Mouse (Mus musculus) embryonic stem cell, embryonic (primary cell): ENCODE data around the gene Palm2.

Experiments
- CTCF ChIA-PET, 4 experiments: fragments of 300-600 bp in 2 of 4; fragments of 350-600 bp in 2 of 4; sonication (Branson Sonifier 250); formaldehyde crosslinking; loops; one replicate each; lab custom pipeline; 2022; ENCODE audit warnings: inconsistent platforms in 2 of 4; lab: Charles Lee
- POLR2A ChIA-PET, 4 experiments: fragments of 300-600 bp in 2 of 4; fragments of 350-600 bp in 2 of 4; sonication (Branson Sonifier 250); formaldehyde crosslinking; loops; one replicate each; lab custom pipeline; 2022; ENCODE audit warnings: antibody characterized with exemption in 4 of 4, inconsistent platforms in 1 of 4; lab: Charles Lee

Palm2 gene

GRCm38 (mm10) chr4:57585281-57585800 is 151.3 kb downstream of the Palm2 start:
- POLR2A ChIA-PET, result interaction anchor here in 1 of 4 experiments (0.7 kb wide), 1 partner anchor 236 kb away, joined by 3 read pairs; no protein-coding TSS in a partner anchor

GRCm38 (mm10) chr4:57586933-57587658 is 153.0 kb downstream of the Palm2 start:
- POLR2A ChIA-PET, result interaction anchor here in 1 of 4 experiments (1.8 kb wide), 1 partner anchor 9 kb away, joined by 7 read pairs; no protein-coding TSS in a partner anchor

More at GRCm38 (mm10) chr4:57585281-57585800, 151.3 kb downstream of the Palm2 start:
- CTCF ChIA-PET, result interaction anchor here in 1 of 4 experiments (0.7 kb wide), 1 partner anchor 1051 kb away, joined by 7 read pairs; no protein-coding TSS in a partner anchor

GRCm38 (mm10) chr4:57588356-57588755 is 154.3 kb downstream of the Palm2 start:
- CTCF ChIA-PET, result no interaction called here
- POLR2A ChIA-PET, result interaction anchor here in 1 of 4 experiments (0.6 to 1.1 kb wide), 2 partner anchors 11 to 525 kb away, joined by 3 to 4 read pairs; no protein-coding TSS in a partner anchor

More at GRCm38 (mm10) chr4:57586933-57587658, 153.0 kb downstream of the Palm2 start:
- CTCF ChIA-PET, result interaction anchor here in 1 of 4 experiments (0.6 kb wide), 1 partner anchor 65 kb away, joined by 3 read pairs; no protein-coding TSS in a partner anchor

GRCm38 (mm10) chr4:57592751-57593150 is 158.7 kb downstream of the Palm2 start:
- POLR2A ChIA-PET, result no interaction called here
- CTCF ChIA-PET, result interaction anchor here in 2 of 4 experiments (0.6 to 0.7 kb wide), 2 partner anchors 13 to 141 kb away, joined by 3 read pairs; no protein-coding TSS in a partner anchor

GRCm38 (mm10) chr4:57599946-57600345 is 165.9 kb downstream of the Palm2 start:
- ChIA-PET POLR2A (interaction anchor here in 1 of 4 experiments (1.0 kb wide), 1 partner anchor 11 kb away, joined by 4 read pairs; no protein-coding TSS in a partner anchor), CTCF (no interaction called here)

GRCm38 (mm10) chr4:57600685-57601457 is 166.8 kb downstream of the Palm2 start:
- ChIA-PET POLR2A (interaction anchor here in 1 of 4 experiments (0.6 kb wide), 1 partner anchor 74 kb away, joined by 3 read pairs; no protein-coding TSS in a partner anchor), CTCF (no interaction called here)

GRCm38 (mm10) chr4:57601458-57601835 is 167.4 kb downstream of the Palm2 start:
- ChIA-PET POLR2A (interaction anchor here in 1 of 4 experiments (1.6 kb wide), 1 partner anchor 9 kb away, joined by 4 read pairs; no protein-coding TSS in a partner anchor), CTCF (no interaction called here)

- POLR2A ChIA-PET, result interaction anchor here in 1 of 4 experiments (1.6 kb wide), 1 partner anchor 9 kb away, joined by 4 read pairs; no protein-coding TSS in a partner anchor
- CTCF ChIA-PET, result no interaction called here
These were observed 168.0 kb downstream of the Palm2 start for GRCm38 (mm10) chr4:57601903-57602617.

GRCm38 (mm10) chr4:57606258-57606657 is 172.2 kb downstream of the Palm2 start:
- POLR2A ChIA-PET, result interaction anchor here in 1 of 4 experiments (0.6 kb wide), 1 partner anchor 144 kb away, joined by 4 read pairs; no protein-coding TSS in a partner anchor
- CTCF ChIA-PET, result interaction anchor here in 1 of 4 experiments (0.8 kb wide), 1 partner anchor 14 kb away, joined by 3 read pairs; no protein-coding TSS in a partner anchor

GRCm38 (mm10) chr4:57607247-57607942 is 173.3 kb downstream of the Palm2 start:
- POLR2A ChIA-PET, result no interaction called here
- CTCF ChIA-PET, result interaction anchor here in 2 of 4 experiments (0.7 to 1.1 kb wide), 2 partner anchors 155 to 237 kb away, joined by 3 read pairs; no protein-coding TSS in a partner anchor

- ChIA-PET CTCF (interaction anchor here in 1 of 4 experiments (1.5 kb wide), 1 partner anchor 159 kb away, joined by 3 read pairs; no protein-coding TSS in a partner anchor), POLR2A (interaction anchor here in 2 of 4 experiments (0.6 to 1.2 kb wide), 4 partner anchors 9 to 347 kb away, joined by 3 to 4 read pairs (median 4); no protein-coding TSS in a partner anchor)
These were observed 177.4 kb downstream of the Palm2 start for GRCm38 (mm10) chr4:57611303-57612077.

GRCm38 (mm10) chr4:57612716-57613115 is 178.7 kb downstream of the Palm2 start:
- CTCF ChIA-PET, result no interaction called here

GRCm38 (mm10) chr4:57614686-57615085 is 180.6 kb downstream of the Palm2 start:
- ChIA-PET CTCF (no interaction called here), POLR2A (no interaction called here)

More at GRCm38 (mm10) chr4:57612716-57613115, 178.7 kb downstream of the Palm2 start:
- POLR2A ChIA-PET, result interaction anchor here in 1 of 4 experiments (1.0 kb wide), 1 partner anchor 346 kb away, joined by 4 read pairs; no protein-coding TSS in a partner anchor

- CTCF ChIA-PET, result interaction anchor here in 1 of 4 experiments (0.6 kb wide), 1 partner anchor 167 kb away, joined by 3 read pairs; no protein-coding TSS in a partner anchor
- POLR2A ChIA-PET, result no interaction called here
These were observed 184.7 kb downstream of the Palm2 start for GRCm38 (mm10) chr4:57618743-57619142.

GRCm38 (mm10) chr4:57622816-57623215 is 188.8 kb downstream of the Palm2 start:
- POLR2A ChIA-PET, result no interaction called here
- CTCF ChIA-PET, result no interaction called here

- ChIA-PET CTCF (no interaction called here), POLR2A (no interaction called here)
These were observed 190.8 kb downstream of the Palm2 start for GRCm38 (mm10) chr4:57624819-57625218.
